Mouse (Mus musculus): ENCODE measurements around the gene Tmem28. TPM values are rescaled to one million over a fixed set of nuclear protein-coding genes. Genes with fewer than 3 reads are reported as not detected.

Tmem28 gene
- total RNA-seq, 2 experiments from 2014 or later = 0.13 to 0.17 TPM

GRCm38 (mm10) chrX:99876781-99877180, 56.0 kb downstream of the Tmem28 start:
- intact Hi-C loops (cut with DNase I) = no loop called here
- no peak overlapping the region for H3K4me3 ChIP-seq
- no peak for DNase-seq
- TF ChIP-seq CTCF (IDR thresholded peaks at IDR 0.05) = no peak
- no peak overlapping the region for H3K27ac ChIP-seq

GRCm38 (mm10) chrX:99883396-99883795, 62.6 kb downstream of the Tmem28 start:
- no peak for TF ChIP-seq CTCF (IDR thresholded peaks at IDR 0.05)
- Histone ChIP-seq H3K27ac (no peak overlapping the region), H3K4me3 (no peak overlapping the region)
- intact Hi-C loops (cut with DNase I) = no loop called here
- no peak for DNase-seq

Other genes starting within 250 kb of the Tmem28 start
- gene Eda, start 154.6 kb downstream of the Tmem28 start, total RNA-seq (2021) = 1 to 10 TPM; 2.1 to 2.4 TPM

Measured in gastrocnemius, adult 2 months (tissue).